Mouse (Mus musculus) limb, embryonic 12.5 days (tissue): ENCODE data around the gene Kmt5b. TPM values are rescaled to one million over a fixed set of nuclear protein-coding genes. Genes with fewer than 3 reads are reported as not detected.

Experiments used
- ATAC-seq: fragments of 200-750 bp; cut with Nextera tagmentation; 2 replicates; pipeline ENCODE4 v1.8.0; 2017; ENCODE audit warnings: low read depth, moderate TSS enrichment; ENCODE audit not compliant: insufficient number of reproducible peaks, insufficient read depth, low FRiP score, low TSS enrichment
- H3K27ac ChIP-seq: fragments of 300-500 bp; sonication (generic); 2 replicates; pipeline ENCODE4 v1.5.1; 2016; ENCODE audit warnings: mild to moderate bottlenecking, moderate library complexity
- H3K27me3 ChIP-seq: fragments of 300-500 bp; sonication (generic); 2 replicates; pipeline ENCODE4 v1.6.1; 2016; ENCODE audit warnings: mild to moderate bottlenecking, moderate library complexity
- H3K36me3 ChIP-seq: fragments of 300-500 bp; sonication (generic); 2 replicates; pipeline ENCODE4 v1.6.1; 2016; ENCODE audit warnings: mild to moderate bottlenecking, moderate library complexity
- H3K4me1 ChIP-seq: fragments of 300-500 bp; sonication (generic); replicated peaks from 2 replicates; pipeline ENCODE4 v1.6.1; 2016
- H3K4me2 ChIP-seq: fragments of 300-500 bp; sonication (generic); 2 replicates; pipeline ENCODE4 v1.6.1; 2016; ENCODE audit warnings: mild to moderate bottlenecking, moderate library complexity
- H3K4me3 ChIP-seq: fragments of 300-500 bp; sonication (generic); replicated peaks from 2 replicates; pipeline ENCODE4 v1.5.1; 2016; ENCODE audit warnings: mild to moderate bottlenecking
- H3K9ac ChIP-seq: fragments of 300-500 bp; sonication (generic); replicated peaks from 2 replicates; pipeline ENCODE4 v1.6.1; 2016; ENCODE audit warnings: mild to moderate bottlenecking, moderate library complexity
- H3K9me3 ChIP-seq: fragments of 300-500 bp; sonication (generic); 2 replicates; pipeline ENCODE4 v1.6.1; 2016; ENCODE audit warnings: mild to moderate bottlenecking, moderate library complexity
- WGBS: fragments of 180-500 bp; shearing (Covaris S2); methylation state at CpG from one replicate; pipeline ENCODE4 v1.1.7; 2016; 5-methylcytosine and 5-hydroxymethylcytosine counted together
- polyA plus RNA-seq: library from polyadenylated mRNA; unstranded; fragments of >200 nt; fragmentation: Nextera tagmentation; extraction: Ambion mirVana; gene quantifications from 2 replicates; pipeline ENCODE4 v1.2.1, GENCODE M21; 2016

The Kmt5b gene
- polyA plus RNA-seq, 1 experiment from 2014 or later = 44.2 TPM

GRCm38 (mm10) chr19:3768697-3769383 is 1.6 kb downstream of the Kmt5b start:
- Histone ChIP-seq H3K9me3 (no peaks in the 10 kb centered on the region), H3K4me1 (peaks cover 19% of the 10 kb centered on the region), H3K4me3 (peak overlapping the region; percentile 98), H3K27me3 (no peaks in the 10 kb centered on the region), H3K27ac (peak overlapping the region; percentile 100), H3K4me2 (peak overlapping the region; percentile 87), H3K9ac (peak overlapping the region; percentile 100), H3K36me3 (peaks cover 11% of the 10 kb centered on the region)
- ATAC-seq = peak; percentile 88
- WGBS = under 1% methylated on average over 55 of the region's 60 CpGs

- no peak overlapping the region for H3K9ac ChIP-seq
- peaks cover 17% of the 10 kb centered on the region for H3K36me3 ChIP-seq
- ATAC-seq = no peak
- no peak overlapping the region for H3K27ac ChIP-seq
- H3K27me3 ChIP-seq = no peaks in the 10 kb centered on the region
- no peaks in the 10 kb centered on the region for H3K9me3 ChIP-seq
- WGBS = 88% methylated on average over 6 of the region's 6 CpGs
- peak overlapping the region; percentile 87 for H3K4me2 ChIP-seq
- peak overlapping the region; percentile 98 for H3K4me3 ChIP-seq
- peaks cover 19% of the 10 kb centered on the region for H3K4me1 ChIP-seq
Measured at GRCm38 (mm10) chr19:3769533-3769932, 2.3 kb downstream of the Kmt5b start.

GRCm38 (mm10) chr19:3774159-3774558 is 6.9 kb downstream of the Kmt5b start:
- no peaks in the 10 kb centered on the region for H3K27me3 ChIP-seq
- H3K4me1 ChIP-seq = peaks cover 10% of the 10 kb centered on the region
- H3K4me3 ChIP-seq = no peak overlapping the region
- no peak overlapping the region for H3K9ac ChIP-seq
- ATAC-seq = no peak
- 81% methylated on average over 2 of the region's 2 CpGs for WGBS
- peaks cover 20% of the 10 kb centered on the region for H3K36me3 ChIP-seq
- H3K9me3 ChIP-seq = no peaks in the 10 kb centered on the region
- no peak overlapping the region for H3K4me2 ChIP-seq
- no peak overlapping the region for H3K27ac ChIP-seq

- Histone ChIP-seq H3K27ac (no peak overlapping the region), H3K4me2 (no peak overlapping the region), H3K4me3 (no peak overlapping the region), H3K36me3 (peaks cover 29% of the 10 kb centered on the region), H3K9me3 (no peaks in the 10 kb centered on the region), H3K27me3 (no peaks in the 10 kb centered on the region), H3K4me1 (no peaks in the 10 kb centered on the region), H3K9ac (no peak overlapping the region)
- ATAC-seq = no peak
- WGBS = 90% methylated on average over 8 of the region's 8 CpGs
Measured at GRCm38 (mm10) chr19:3778713-3779112, 11.5 kb downstream of the Kmt5b start.

- H3K36me3 ChIP-seq = peaks cover 81% of the 10 kb centered on the region
- no peak overlapping the region for H3K4me2 ChIP-seq
- H3K9me3 ChIP-seq = no peaks in the 10 kb centered on the region
- H3K27me3 ChIP-seq = no peaks in the 10 kb centered on the region
- no peak overlapping the region for H3K4me3 ChIP-seq
- no peak for ATAC-seq
- 89% methylated on average over 1 of the region's 1 CpGs for WGBS
- H3K4me1 ChIP-seq = no peaks in the 10 kb centered on the region
- H3K27ac ChIP-seq = no peak overlapping the region
- H3K9ac ChIP-seq = no peak overlapping the region
Measured at GRCm38 (mm10) chr19:3790077-3790476, 22.9 kb downstream of the Kmt5b start.

- H3K4me3 ChIP-seq = no peak overlapping the region
- H3K27me3 ChIP-seq = no peaks in the 10 kb centered on the region
- H3K9me3 ChIP-seq = no peaks in the 10 kb centered on the region
- H3K36me3 ChIP-seq = peaks cover 98% of the 10 kb centered on the region
- no peak overlapping the region for H3K27ac ChIP-seq
- no peaks in the 10 kb centered on the region for H3K4me1 ChIP-seq
- WGBS = 89% methylated on average over 7 of the region's 7 CpGs
- no peak for ATAC-seq
- H3K4me2 ChIP-seq = no peak overlapping the region
- no peak overlapping the region for H3K9ac ChIP-seq
Measured at GRCm38 (mm10) chr19:3805526-3805925, 38.3 kb downstream of the Kmt5b start.

GRCm38 (mm10) chr19:3810536-3811233 is 43.5 kb downstream of the Kmt5b start:
- Histone ChIP-seq H3K9me3 (no peaks in the 10 kb centered on the region), H3K4me2 (no peak overlapping the region), H3K4me3 (no peak overlapping the region), H3K36me3 (peaks cover 92% of the 10 kb centered on the region), H3K27ac (no peak overlapping the region), H3K4me1 (no peaks in the 10 kb centered on the region), H3K27me3 (no peaks in the 10 kb centered on the region), H3K9ac (no peak overlapping the region)
- 93% methylated on average over 10 of the region's 10 CpGs for WGBS
- no peak for ATAC-seq

- no peak overlapping the region for H3K9ac ChIP-seq
- no peak overlapping the region for H3K4me3 ChIP-seq
- no peaks in the 10 kb centered on the region for H3K27me3 ChIP-seq
- no peaks in the 10 kb centered on the region for H3K9me3 ChIP-seq
- H3K27ac ChIP-seq = no peak overlapping the region
- H3K4me2 ChIP-seq = no peak overlapping the region
- no peak for ATAC-seq
- no peaks in the 10 kb centered on the region for H3K4me1 ChIP-seq
- peaks cover 75% of the 10 kb centered on the region for H3K36me3 ChIP-seq
- 95% methylated on average over 10 of the region's 10 CpGs for WGBS
Measured at GRCm38 (mm10) chr19:3814461-3814860, 47.2 kb downstream of the Kmt5b start.

- Histone ChIP-seq H3K9me3 (no peaks in the 10 kb centered on the region), H3K4me1 (no peaks in the 10 kb centered on the region), H3K9ac (no peak overlapping the region), H3K36me3 (peaks cover 61% of the 10 kb centered on the region), H3K4me2 (no peak overlapping the region), H3K27me3 (no peaks in the 10 kb centered on the region), H3K27ac (no peak overlapping the region), H3K4me3 (no peak overlapping the region)
- no peak for ATAC-seq
- WGBS = 83% methylated on average over 12 of the region's 12 CpGs
Measured at GRCm38 (mm10) chr19:3815824-3816223, 48.6 kb downstream of the Kmt5b start.

GRCm38 (mm10) chr19:3819080-3819479 is 51.9 kb downstream of the Kmt5b start:
- WGBS = 75% methylated on average over 2 of the region's 2 CpGs
- no peak overlapping the region for H3K9ac ChIP-seq
- no peaks in the 10 kb centered on the region for H3K27me3 ChIP-seq
- H3K27ac ChIP-seq = no peak overlapping the region
- H3K4me3 ChIP-seq = no peak overlapping the region
- peaks cover 37% of the 10 kb centered on the region for H3K36me3 ChIP-seq
- no peaks in the 10 kb centered on the region for H3K4me1 ChIP-seq
- no peaks in the 10 kb centered on the region for H3K9me3 ChIP-seq
- no peak for ATAC-seq
- H3K4me2 ChIP-seq = no peak overlapping the region

GRCm38 (mm10) chr19:3819899-3820444 is 52.8 kb downstream of the Kmt5b start:
- H3K27me3 ChIP-seq = no peaks in the 10 kb centered on the region
- no peak overlapping the region for H3K27ac ChIP-seq
- H3K36me3 ChIP-seq = peaks cover 28% of the 10 kb centered on the region
- no peak overlapping the region for H3K4me2 ChIP-seq
- ATAC-seq = no peak
- no peak overlapping the region for H3K9ac ChIP-seq
- 89% methylated on average over 2 of the region's 2 CpGs for WGBS
- H3K9me3 ChIP-seq = no peaks in the 10 kb centered on the region
- no peaks in the 10 kb centered on the region for H3K4me1 ChIP-seq
- H3K4me3 ChIP-seq = no peak overlapping the region
